Mouse (Mus musculus) limb, embryonic 15.5 days (tissue): Measurements from ENCODE around the gene Rbm15b. TPM values are rescaled to one million over a fixed set of nuclear protein-coding genes. Genes with fewer than 3 reads are reported as not detected.

Experiments used
- ATAC-seq: fragments of 200-750 bp; cut with Nextera tagmentation; 2 replicates; pipeline ENCODE4 v1.8.0; 2017; ENCODE audit warnings: low read depth, moderate TSS enrichment; ENCODE audit not compliant: insufficient number of reproducible peaks, low FRiP score, low TSS enrichment
- H3K27ac ChIP-seq: fragments of 300-500 bp; sonication (generic); 2 replicates; pipeline ENCODE4 v1.5.1; 2015; ENCODE audit warnings: moderate library complexity, mild to moderate bottlenecking, inconsistent platforms
- H3K27me3 ChIP-seq: fragments of 300-500 bp; sonication (generic); 2 replicates; pipeline ENCODE4 v1.6.1; 2015; ENCODE audit warnings: inconsistent platforms
- H3K36me3 ChIP-seq: fragments of 300-500 bp; sonication (generic); 2 replicates; pipeline ENCODE4 v1.6.1; 2015; ENCODE audit warnings: inconsistent platforms
- H3K4me1 ChIP-seq: fragments of 300-500 bp; sonication (generic); 2 replicates; pipeline ENCODE4 v1.6.1; 2015; ENCODE audit warnings: inconsistent platforms
- H3K4me2 ChIP-seq: fragments of 300-500 bp; sonication (generic); 2 replicates; pipeline ENCODE4 v1.6.1; 2015; ENCODE audit warnings: mild to moderate bottlenecking, inconsistent platforms
- H3K4me3 ChIP-seq: fragments of 300-500 bp; sonication (generic); 2 replicates; pipeline ENCODE4 v1.5.1; 2015; ENCODE audit warnings: mild to moderate bottlenecking, inconsistent platforms
- H3K9ac ChIP-seq: fragments of 300-500 bp; sonication (generic); 2 replicates; pipeline ENCODE4 v1.6.1; 2015; ENCODE audit warnings: inconsistent platforms
- H3K9me3 ChIP-seq: fragments of 300-500 bp; sonication (generic); 2 replicates; pipeline ENCODE4 v1.6.1; 2016; ENCODE audit warnings: inconsistent platforms
- WGBS: fragments of 180-500 bp; shearing (Covaris S2); methylation state at CpG from one replicate; pipeline ENCODE4 v1.1.7; 2015; 5-methylcytosine and 5-hydroxymethylcytosine counted together
- polyA plus RNA-seq: library from polyadenylated mRNA; unstranded; fragments of >200 nt; fragmentation: Nextera tagmentation; extraction: Ambion mirVana; gene quantifications from 2 replicates; pipeline ENCODE4 v1.2.1, GENCODE M21; 2015

The Rbm15b gene
- polyA plus RNA-seq, 1 experiment from 2014 or later: 9.1 TPM

- H3K9ac ChIP-seq: no peak overlapping the region
- no peaks in the 10 kb centered on the region for H3K9me3 ChIP-seq
- WGBS: 65% methylated on average over 3 of the region's 3 CpGs
- peaks cover 34% of the 10 kb centered on the region for H3K4me1 ChIP-seq
- H3K27ac ChIP-seq: no peak overlapping the region
- no peak for ATAC-seq
- H3K36me3 ChIP-seq: peaks cover 19% of the 10 kb centered on the region
- no peak overlapping the region for H3K4me2 ChIP-seq
- no peak overlapping the region for H3K4me3 ChIP-seq
- no peaks in the 10 kb centered on the region for H3K27me3 ChIP-seq
Measured at GRCm38 (mm10) chr9:106893327-106893726, 6.1 kb upstream of the Rbm15b start.

GRCm38 (mm10) chr9:106892552-106892875, 5.3 kb upstream of the Rbm15b start:
- WGBS: under 1% methylated on average over 9 of the region's 9 CpGs
- H3K4me3 ChIP-seq: peak overlapping the region; percentile 94
- peak overlapping the region; percentile 71 for H3K9ac ChIP-seq
- peak overlapping the region; percentile 95 for H3K27ac ChIP-seq
- peak overlapping the region; percentile 81 for H3K4me2 ChIP-seq
- H3K27me3 ChIP-seq: no peaks in the 10 kb centered on the region
- H3K36me3 ChIP-seq: peaks cover 24% of the 10 kb centered on the region
- no peaks in the 10 kb centered on the region for H3K9me3 ChIP-seq
- H3K4me1 ChIP-seq: peaks cover 42% of the 10 kb centered on the region
- ATAC-seq: no peak

- ATAC-seq: peak; percentile 99
- Histone ChIP-seq H3K27ac (peak within 1 kb of the TSS; percentile 95), H3K9ac (peak within 1 kb of the TSS; percentile 85), H3K4me3 (peak within 1 kb of the TSS; percentile 94), H3K4me1 (peaks cover 46% of the 10 kb centered on the region), H3K36me3 (peaks cover 24% of the 10 kb centered on the region), H3K9me3 (no peaks in the 10 kb centered on the region), H3K4me2 (peak within 1 kb of the TSS; percentile 81), H3K27me3 (no peaks in the 10 kb centered on the region)
- under 1% methylated on average over 59 of the region's 59 CpGs for WGBS
Measured at GRCm38 (mm10) chr9:106891829-106892551, 4.8 kb upstream of the Rbm15b start, which contains the start of gene Manf. Gene Manf (minus strand): TSS chr9:106891979.

- peak overlapping the region; percentile 94 for H3K4me3 ChIP-seq
- peaks cover 46% of the 10 kb centered on the region for H3K4me1 ChIP-seq
- peak overlapping the region; percentile 89 for H3K27ac ChIP-seq
- H3K27me3 ChIP-seq: no peaks in the 10 kb centered on the region
- H3K9ac ChIP-seq: peak overlapping the region; percentile 85
- H3K36me3 ChIP-seq: peaks cover 24% of the 10 kb centered on the region
- WGBS: under 1% methylated on average over 17 of the region's 17 CpGs
- H3K9me3 ChIP-seq: no peaks in the 10 kb centered on the region
- ATAC-seq: no peak
- peak overlapping the region; percentile 64 for H3K4me2 ChIP-seq
Measured at GRCm38 (mm10) chr9:106891341-106891741, 4.1 kb upstream of the Rbm15b start.

GRCm38 (mm10) chr9:106890496-106891240, 3.4 kb upstream of the Rbm15b start:
- Histone ChIP-seq H3K9me3 (no peaks in the 10 kb centered on the region), H3K27me3 (no peaks in the 10 kb centered on the region), H3K4me3 (peak overlapping the region; percentile 94), H3K36me3 (peaks cover 24% of the 10 kb centered on the region), H3K4me1 (peaks cover 50% of the 10 kb centered on the region), H3K9ac (0 out of 2 replicates have a peak overlapping the region, but pooled peaks have one; percentile 85), H3K27ac (no peak overlapping the region), H3K4me2 (peak overlapping the region; percentile 64)
- WGBS: 65% methylated on average over 8 of the region's 8 CpGs
- no peak for ATAC-seq

- H3K27me3 ChIP-seq: no peaks in the 10 kb centered on the region
- peaks cover 31% of the 10 kb centered on the region for H3K36me3 ChIP-seq
- 79% methylated on average over 9 of the region's 9 CpGs for WGBS
- no peak overlapping the region for H3K4me3 ChIP-seq
- H3K27ac ChIP-seq: no peak overlapping the region
- H3K4me2 ChIP-seq: no peak overlapping the region
- peaks cover 63% of the 10 kb centered on the region for H3K4me1 ChIP-seq
- ATAC-seq: no peak
- no peak overlapping the region for H3K9ac ChIP-seq
- no peaks in the 10 kb centered on the region for H3K9me3 ChIP-seq
Measured at GRCm38 (mm10) chr9:106889321-106889720, 2.1 kb upstream of the Rbm15b start.

- H3K27me3 ChIP-seq: no peaks in the 10 kb centered on the region
- peaks cover 70% of the 10 kb centered on the region for H3K4me1 ChIP-seq
- ATAC-seq: no peak
- no peaks in the 10 kb centered on the region for H3K9me3 ChIP-seq
- H3K9ac ChIP-seq: no peak overlapping the region
- 90% methylated on average over 3 of the region's 3 CpGs for WGBS
- peaks cover 33% of the 10 kb centered on the region for H3K36me3 ChIP-seq
- no peak overlapping the region for H3K4me3 ChIP-seq
- no peak overlapping the region for H3K4me2 ChIP-seq
- H3K27ac ChIP-seq: no peak overlapping the region
Measured at GRCm38 (mm10) chr9:106888346-106888745, 1.1 kb upstream of the Rbm15b start.

GRCm38 (mm10) chr9:106885901-106886731, 1.1 kb downstream of the Rbm15b start:
- Histone ChIP-seq H3K9me3 (no peaks in the 10 kb centered on the region), H3K4me2 (peak overlapping the region; percentile 87), H3K4me3 (peak overlapping the region; percentile 89), H3K27me3 (no peaks in the 10 kb centered on the region), H3K27ac (peak overlapping the region; percentile 86), H3K36me3 (peaks cover 54% of the 10 kb centered on the region), H3K4me1 (peaks cover 79% of the 10 kb centered on the region), H3K9ac (peak overlapping the region; percentile 95)
- ATAC-seq: no peak
- under 1% methylated on average over 91 of the region's 107 CpGs for WGBS

GRCm38 (mm10) chr9:106884996-106885900, 2.0 kb downstream of the Rbm15b start:
- Histone ChIP-seq H3K27ac (no peak overlapping the region), H3K36me3 (peaks cover 57% of the 10 kb centered on the region), H3K27me3 (no peaks in the 10 kb centered on the region), H3K4me2 (peak overlapping the region; percentile 87), H3K4me3 (peak overlapping the region; percentile 89), H3K9me3 (no peaks in the 10 kb centered on the region), H3K9ac (peak overlapping the region; percentile 95), H3K4me1 (peaks cover 72% of the 10 kb centered on the region)
- ATAC-seq: no peak
- 19% methylated on average over 44 of the region's 44 CpGs for WGBS

- no peaks in the 10 kb centered on the region for H3K27me3 ChIP-seq
- no peaks in the 10 kb centered on the region for H3K9me3 ChIP-seq
- H3K27ac ChIP-seq: no peak overlapping the region
- peaks cover 53% of the 10 kb centered on the region for H3K36me3 ChIP-seq
- 20% methylated on average over 16 of the region's 16 CpGs for WGBS
- H3K9ac ChIP-seq: peak overlapping the region; percentile 10; the same call in 1 of the 2 replicates
- ATAC-seq: no peak
- peak overlapping the region; percentile 87 for H3K4me2 ChIP-seq
- peaks cover 63% of the 10 kb centered on the region for H3K4me1 ChIP-seq
- peak overlapping the region; percentile 89 for H3K4me3 ChIP-seq
Measured at GRCm38 (mm10) chr9:106884306-106884705, 2.9 kb downstream of the Rbm15b start.

- H3K9ac ChIP-seq: no peak overlapping the region
- WGBS: 71% methylated on average over 3 of the region's 3 CpGs
- H3K27me3 ChIP-seq: no peaks in the 10 kb centered on the region
- ATAC-seq: no peak
- no peak overlapping the region for H3K27ac ChIP-seq
- no peak overlapping the region for H3K4me3 ChIP-seq
- H3K9me3 ChIP-seq: no peaks in the 10 kb centered on the region
- H3K36me3 ChIP-seq: peaks cover 52% of the 10 kb centered on the region
- no peak overlapping the region for H3K4me2 ChIP-seq
- H3K4me1 ChIP-seq: peaks cover 54% of the 10 kb centered on the region
Measured at GRCm38 (mm10) chr9:106883085-106883484, 4.1 kb downstream of the Rbm15b start.
